Mouse (Mus musculus): ENCODE measurements around the gene Rln3.

DNA sequence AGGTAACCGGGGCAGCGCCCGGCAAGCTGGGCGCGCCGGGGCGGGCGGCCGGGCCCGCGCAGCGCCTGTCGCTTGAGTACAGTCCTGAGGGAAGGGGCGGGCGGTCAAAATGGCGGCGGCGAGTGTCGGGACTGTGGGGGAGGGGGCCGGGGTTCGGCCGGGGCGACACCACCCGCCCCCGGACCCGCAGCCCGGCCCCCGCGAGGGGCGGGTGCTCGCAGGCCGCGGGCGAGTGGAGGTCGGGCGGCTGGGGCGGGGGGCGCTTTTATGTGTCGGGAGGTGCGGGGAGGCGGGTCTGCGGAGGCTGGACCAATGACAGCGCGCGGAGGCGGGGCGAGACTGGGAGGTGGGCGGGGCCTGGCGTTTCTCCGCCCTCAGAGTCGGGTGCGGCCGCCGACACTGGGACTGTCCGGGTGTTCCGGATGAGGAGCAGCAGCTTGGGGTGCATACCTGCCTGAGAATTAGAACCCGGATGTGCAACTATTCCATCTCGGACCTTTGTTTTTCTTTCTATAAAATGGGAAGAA lies 22.3 kb upstream of the Rln3 start:
- no peak for TF ChIP-seq CTCF (IDR thresholded peaks at IDR 0.05; ENCODE audit: borderline replicate concordance, extremely low read depth, insufficient read depth, insufficient read length)
- TF ChIP-seq POLR2A (IDR thresholded peaks at IDR 0.05; ENCODE audit: borderline replicate concordance, extremely low read depth, insufficient read depth, insufficient read length, poor library complexity, severe bottlenecking) = 0 out of 2 replicates have a peak, but pooled peaks have one; percentile 33
